Mouse (Mus musculus): Measurements from ENCODE around the gene Brinp2. TPM values are rescaled to one million over a fixed set of nuclear protein-coding genes. Genes with fewer than 3 reads are reported as not detected.

Brinp2 gene
- polyA plus RNA-seq, 2 experiments: 0.39 TPM

- Histone ChIP-seq H3K4me2 (replicated peaks; ENCODE audit: low read depth, low read length, severe bottlenecking) (no peak overlapping the region), H3K4me1 (ENCODE audit: control insufficient read depth, insufficient read depth, low read length) (no peaks in the 10 kb centered on the region), H3K9me3 (ENCODE audit: control insufficient read depth, low read length) (no peaks in the 10 kb centered on the region), H3K9ac (ENCODE audit: low read depth, low read length, severe bottlenecking) (no peak overlapping the region), H3K36me3 (ENCODE audit: control insufficient read depth, insufficient read depth, low read length) (no peaks in the 10 kb centered on the region), H3K27me3 (ENCODE audit: control insufficient read depth, insufficient read depth, low read length) (no peaks in the 10 kb centered on the region), H3K4me3 (replicated peaks; ENCODE audit: low read length) (no peak overlapping the region), H3K27ac (replicated peaks; ENCODE audit: low read depth, low read length) (no peak overlapping the region)
- WGBS: 72% methylated on average over 2 of the region's 2 CpGs
- ATAC-seq (ENCODE audit: low FRiP score, low read depth) (no peak), DNase-seq (ENCODE audit: low spot score) (no peak)
- no peak for TF ChIP-seq POLR2A (IDR thresholded peaks at IDR 0.05; ENCODE audit: borderline replicate concordance, extremely low read depth, insufficient read depth, insufficient read length)
These were observed 114.1 kb downstream of the Brinp2 start for GRCm38 (mm10) chr1:158241848-158242556.

GRCm38 (mm10) chr1:158239841-158240240 lies 116.3 kb downstream of the Brinp2 start:
- Histone ChIP-seq H3K9ac (ENCODE audit: low read depth, low read length, severe bottlenecking) (no peak overlapping the region), H3K4me3 (replicated peaks; ENCODE audit: low read length) (no peak overlapping the region), H3K27ac (replicated peaks; ENCODE audit: low read depth, low read length) (no peak overlapping the region), H3K9me3 (ENCODE audit: control insufficient read depth, low read length) (no peaks in the 10 kb centered on the region), H3K27me3 (ENCODE audit: control insufficient read depth, insufficient read depth, low read length) (no peaks in the 10 kb centered on the region), H3K4me2 (replicated peaks; ENCODE audit: low read depth, low read length, severe bottlenecking) (no peak overlapping the region), H3K4me1 (ENCODE audit: control insufficient read depth, insufficient read depth, low read length) (no peaks in the 10 kb centered on the region), H3K36me3 (ENCODE audit: control insufficient read depth, insufficient read depth, low read length) (no peaks in the 10 kb centered on the region)
- ATAC-seq (ENCODE audit: low FRiP score, low read depth): no peak
- no peak for TF ChIP-seq POLR2A (IDR thresholded peaks at IDR 0.05; ENCODE audit: borderline replicate concordance, extremely low read depth, insufficient read depth, insufficient read length)
- no peak for DNase-seq (ENCODE audit: low spot score)
- WGBS: 81% methylated on average over 2 of the region's 2 CpGs

GRCm38 (mm10) chr1:158238722-158239121 lies 117.4 kb downstream of the Brinp2 start:
- Histone ChIP-seq H3K27me3 (ENCODE audit: control insufficient read depth, insufficient read depth, low read length) (no peaks in the 10 kb centered on the region), H3K36me3 (ENCODE audit: control insufficient read depth, insufficient read depth, low read length) (no peaks in the 10 kb centered on the region), H3K4me2 (replicated peaks; ENCODE audit: low read depth, low read length, severe bottlenecking) (no peak overlapping the region), H3K9me3 (ENCODE audit: control insufficient read depth, low read length) (no peaks in the 10 kb centered on the region), H3K9ac (ENCODE audit: low read depth, low read length, severe bottlenecking) (no peak overlapping the region), H3K4me3 (replicated peaks; ENCODE audit: low read length) (no peak overlapping the region), H3K4me1 (ENCODE audit: control insufficient read depth, insufficient read depth, low read length) (no peaks in the 10 kb centered on the region), H3K27ac (replicated peaks; ENCODE audit: low read depth, low read length) (no peak overlapping the region)
- DNase-seq (ENCODE audit: low spot score): no peak
- no peak for TF ChIP-seq POLR2A (IDR thresholded peaks at IDR 0.05; ENCODE audit: borderline replicate concordance, extremely low read depth, insufficient read depth, insufficient read length)
- 59% methylated on average over 4 of the region's 4 CpGs for WGBS
- no peak for ATAC-seq (ENCODE audit: low FRiP score, low read depth)

GRCm38 (mm10) chr1:158228687-158229224 lies 127.4 kb downstream of the Brinp2 start:
- no peaks in the 10 kb centered on the region for H3K4me1 ChIP-seq (ENCODE audit: control insufficient read depth, insufficient read depth, low read length)
- TF ChIP-seq POLR2A (IDR thresholded peaks at IDR 0.05; ENCODE audit: borderline replicate concordance, extremely low read depth, insufficient read depth, insufficient read length): no peak
- H3K4me3 ChIP-seq (replicated peaks; ENCODE audit: low read length): no peak overlapping the region
- no peak overlapping the region for H3K4me2 ChIP-seq (replicated peaks; ENCODE audit: low read depth, low read length, severe bottlenecking)
- 89% methylated on average over 9 of the region's 9 CpGs for WGBS
- no peak overlapping the region for H3K27ac ChIP-seq (replicated peaks; ENCODE audit: low read depth, low read length)
- no peaks in the 10 kb centered on the region for H3K36me3 ChIP-seq (ENCODE audit: control insufficient read depth, insufficient read depth, low read length)
- H3K9ac ChIP-seq (ENCODE audit: low read depth, low read length, severe bottlenecking): no peak overlapping the region
- no peaks in the 10 kb centered on the region for H3K9me3 ChIP-seq (ENCODE audit: control insufficient read depth, low read length)
- ATAC-seq (ENCODE audit: low FRiP score, low read depth) (no peak), DNase-seq (ENCODE audit: low spot score) (no peak)
- no peaks in the 10 kb centered on the region for H3K27me3 ChIP-seq (ENCODE audit: control insufficient read depth, insufficient read depth, low read length)

- no peaks in the 10 kb centered on the region for H3K36me3 ChIP-seq (ENCODE audit: control insufficient read depth, insufficient read depth, low read length)
- ATAC-seq (ENCODE audit: low FRiP score, low read depth): 0 out of 2 replicates have a peak, but pooled peaks have one; percentile 34
- H3K9ac ChIP-seq (ENCODE audit: low read depth, low read length, severe bottlenecking): no peak overlapping the region
- H3K4me1 ChIP-seq (ENCODE audit: control insufficient read depth, insufficient read depth, low read length): no peaks in the 10 kb centered on the region
- no peak overlapping the region for H3K4me2 ChIP-seq (replicated peaks; ENCODE audit: low read depth, low read length, severe bottlenecking)
- WGBS: 41% methylated on average over 2 of the region's 2 CpGs
- H3K9me3 ChIP-seq (ENCODE audit: control insufficient read depth, low read length): no peaks in the 10 kb centered on the region
- no peak for DNase-seq (ENCODE audit: low spot score)
- H3K27ac ChIP-seq (replicated peaks; ENCODE audit: low read depth, low read length): no peak overlapping the region
- no peak overlapping the region for H3K4me3 ChIP-seq (replicated peaks; ENCODE audit: low read length)
- H3K27me3 ChIP-seq (ENCODE audit: control insufficient read depth, insufficient read depth, low read length): no peaks in the 10 kb centered on the region
- TF ChIP-seq POLR2A (IDR thresholded peaks at IDR 0.05; ENCODE audit: borderline replicate concordance, extremely low read depth, insufficient read depth, insufficient read length): no peak
These were observed 128.9 kb downstream of the Brinp2 start for GRCm38 (mm10) chr1:158227239-158227638.

All from limb, embryonic 14.5 days (tissue).